Mouse (Mus musculus): ENCODE results near the gene Lypd6b. TPM values are rescaled to one million over a fixed set of nuclear protein-coding genes. Genes with fewer than 3 reads are reported as not detected.

The Lypd6b gene
- polyA plus RNA-seq, 1 experiment: 6.0 TPM

- TF ChIP-seq POLR2A (IDR thresholded peaks at IDR 0.05; ENCODE audit: insufficient read depth, low read length) (no peak), CTCF (IDR thresholded peaks at IDR 0.05; ENCODE audit: low read depth, low read length) (no peak), EP300 (IDR thresholded peaks at IDR 0.05; ENCODE audit: insufficient read depth, low read depth, low read length) (no peak)
- no peaks in the 10 kb centered on the region for H3K27me3 ChIP-seq (ENCODE audit: control insufficient read depth, insufficient read depth, low read length, poor library complexity, severe bottlenecking)
- H3K9ac ChIP-seq (ENCODE audit: low read depth, poor library complexity, severe bottlenecking): no peak overlapping the region
- H3K9me3 ChIP-seq (replicated peaks; ENCODE audit: control insufficient read depth, insufficient read depth, low read length, poor library complexity, severe bottlenecking): no peaks in the 10 kb centered on the region
- peaks cover 4% of the 10 kb centered on the region for H3K4me1 ChIP-seq (ENCODE audit: control insufficient read depth, insufficient read depth, low read length)
- no peak overlapping the region for H3K27ac ChIP-seq (ENCODE audit: insufficient read depth, low read length)
- no peaks in the 10 kb centered on the region for H3K36me3 ChIP-seq (ENCODE audit: control insufficient read depth, insufficient read depth, low read length, poor library complexity, severe bottlenecking)
- no peak overlapping the region for H3K4me3 ChIP-seq (ENCODE audit: low read depth, low read length)
These were observed 29.1 kb downstream of the Lypd6b start for GRCm38 (mm10) chr2:49816549-49816948.

DNA sequence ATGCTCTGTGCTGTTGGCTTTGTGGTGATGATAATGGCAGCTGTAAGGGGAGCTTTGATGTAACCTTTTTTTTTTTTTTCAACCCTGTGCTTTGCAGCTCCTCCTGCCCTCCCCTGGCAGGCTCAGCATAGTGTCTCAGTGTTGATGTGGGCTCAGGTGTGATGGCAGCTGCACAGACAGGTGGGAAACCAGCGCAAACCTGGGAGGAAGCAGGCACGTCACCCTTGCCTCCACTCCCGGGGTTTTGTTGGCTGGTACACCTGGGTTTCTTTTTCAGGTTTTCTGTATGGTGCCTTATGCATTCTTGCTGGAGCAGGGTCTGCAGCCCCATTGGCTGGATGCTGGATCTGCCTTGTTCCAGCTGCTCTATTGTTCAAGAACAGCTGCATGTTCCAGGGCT, 29.7 kb downstream of the Lypd6b start:
- TF ChIP-seq POLR2A (IDR thresholded peaks at IDR 0.05; ENCODE audit: insufficient read depth, low read length) (no peak), EP300 (IDR thresholded peaks at IDR 0.05; ENCODE audit: insufficient read depth, low read depth, low read length) (no peak), CTCF (IDR thresholded peaks at IDR 0.05; ENCODE audit: low read depth, low read length) (no peak)
- no peaks in the 10 kb centered on the region for H3K27me3 ChIP-seq (ENCODE audit: control insufficient read depth, insufficient read depth, low read length, poor library complexity, severe bottlenecking)
- H3K9me3 ChIP-seq (replicated peaks; ENCODE audit: control insufficient read depth, insufficient read depth, low read length, poor library complexity, severe bottlenecking): no peaks in the 10 kb centered on the region
- H3K4me3 ChIP-seq (ENCODE audit: low read depth, low read length): no peak overlapping the region
- H3K27ac ChIP-seq (ENCODE audit: insufficient read depth, low read length): no peak overlapping the region
- H3K9ac ChIP-seq (ENCODE audit: low read depth, poor library complexity, severe bottlenecking): no peak overlapping the region
- H3K4me1 ChIP-seq (ENCODE audit: control insufficient read depth, insufficient read depth, low read length): peaks cover 4% of the 10 kb centered on the region
- no peaks in the 10 kb centered on the region for H3K36me3 ChIP-seq (ENCODE audit: control insufficient read depth, insufficient read depth, low read length, poor library complexity, severe bottlenecking)

DNA sequence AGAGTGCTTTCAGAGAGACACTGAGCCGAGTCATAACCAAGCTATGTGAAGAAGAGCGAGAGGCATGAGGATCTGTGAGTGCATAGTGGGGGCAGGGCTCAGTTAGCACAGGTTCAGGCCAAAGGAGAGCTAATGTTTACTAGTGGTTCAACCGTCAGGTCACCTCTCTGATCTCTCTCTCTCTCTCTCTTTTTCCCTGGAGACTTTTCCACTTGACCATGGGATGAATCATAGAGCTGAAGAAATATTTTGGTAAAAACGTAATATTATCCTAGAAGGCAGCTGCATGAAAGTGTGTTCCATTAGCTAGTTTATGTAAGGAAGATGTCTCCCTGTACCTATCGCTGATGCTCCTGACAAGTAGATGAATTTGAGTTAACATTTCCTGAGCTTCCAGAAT, 30.6 kb downstream of the Lypd6b start:
- H3K27me3 ChIP-seq (ENCODE audit: control insufficient read depth, insufficient read depth, low read length, poor library complexity, severe bottlenecking): no peaks in the 10 kb centered on the region
- no peak for TF ChIP-seq EP300 (IDR thresholded peaks at IDR 0.05; ENCODE audit: insufficient read depth, low read depth, low read length)
- no peak for TF ChIP-seq POLR2A (IDR thresholded peaks at IDR 0.05; ENCODE audit: insufficient read depth, low read length)
- TF ChIP-seq CTCF (IDR thresholded peaks at IDR 0.05; ENCODE audit: low read depth, low read length): no peak
- peaks cover 1% of the 10 kb centered on the region for H3K4me1 ChIP-seq (ENCODE audit: control insufficient read depth, insufficient read depth, low read length)
- H3K36me3 ChIP-seq (ENCODE audit: control insufficient read depth, insufficient read depth, low read length, poor library complexity, severe bottlenecking): no peaks in the 10 kb centered on the region
- no peak overlapping the region for H3K27ac ChIP-seq (ENCODE audit: insufficient read depth, low read length)
- no peak overlapping the region for H3K4me3 ChIP-seq (ENCODE audit: low read depth, low read length)
- no peak overlapping the region for H3K9ac ChIP-seq (ENCODE audit: low read depth, poor library complexity, severe bottlenecking)
- H3K9me3 ChIP-seq (replicated peaks; ENCODE audit: control insufficient read depth, insufficient read depth, low read length, poor library complexity, severe bottlenecking): no peaks in the 10 kb centered on the region

GRCm38 (mm10) chr2:49822312-49822711, 34.8 kb downstream of the Lypd6b start:
- H3K27me3 ChIP-seq (ENCODE audit: control insufficient read depth, insufficient read depth, low read length, poor library complexity, severe bottlenecking): no peaks in the 10 kb centered on the region
- H3K27ac ChIP-seq (ENCODE audit: insufficient read depth, low read length): no peak overlapping the region
- H3K9me3 ChIP-seq (replicated peaks; ENCODE audit: control insufficient read depth, insufficient read depth, low read length, poor library complexity, severe bottlenecking): no peaks in the 10 kb centered on the region
- no peak overlapping the region for H3K4me3 ChIP-seq (ENCODE audit: low read depth, low read length)
- H3K4me1 ChIP-seq (ENCODE audit: control insufficient read depth, insufficient read depth, low read length): no peaks in the 10 kb centered on the region
- no peak for TF ChIP-seq POLR2A (IDR thresholded peaks at IDR 0.05; ENCODE audit: insufficient read depth, low read length)
- TF ChIP-seq CTCF (IDR thresholded peaks at IDR 0.05; ENCODE audit: low read depth, low read length): no peak
- TF ChIP-seq EP300 (IDR thresholded peaks at IDR 0.05; ENCODE audit: insufficient read depth, low read depth, low read length): no peak
- H3K36me3 ChIP-seq (ENCODE audit: control insufficient read depth, insufficient read depth, low read length, poor library complexity, severe bottlenecking): no peaks in the 10 kb centered on the region
- H3K9ac ChIP-seq (ENCODE audit: low read depth, poor library complexity, severe bottlenecking): no peak overlapping the region

DNA sequence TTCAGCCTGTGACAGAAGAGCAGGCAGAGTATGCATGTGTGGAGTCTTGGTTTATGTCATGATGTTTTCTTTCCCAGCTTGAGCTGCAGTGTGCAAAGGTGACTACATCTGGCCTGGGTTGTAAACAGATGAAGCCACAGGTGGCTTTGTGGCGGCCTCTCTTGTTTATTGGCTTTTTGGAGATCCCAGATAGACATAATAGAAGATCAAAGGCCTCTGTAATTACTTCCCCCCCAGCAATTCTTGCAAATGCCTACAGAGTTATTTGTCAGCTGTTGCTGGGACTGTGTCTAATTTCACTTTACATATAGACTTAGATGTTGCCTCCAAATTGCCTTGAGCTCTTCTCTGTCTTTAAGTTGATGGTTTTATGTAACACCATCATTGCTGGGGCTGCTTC, 38.1 kb downstream of the Lypd6b start:
- Histone ChIP-seq H3K9me3 (replicated peaks; ENCODE audit: control insufficient read depth, insufficient read depth, low read length, poor library complexity, severe bottlenecking) (no peaks in the 10 kb centered on the region), H3K4me3 (ENCODE audit: low read depth, low read length) (no peak overlapping the region), H3K27ac (ENCODE audit: insufficient read depth, low read length) (no peak overlapping the region), H3K27me3 (ENCODE audit: control insufficient read depth, insufficient read depth, low read length, poor library complexity, severe bottlenecking) (no peaks in the 10 kb centered on the region), H3K36me3 (ENCODE audit: control insufficient read depth, insufficient read depth, low read length, poor library complexity, severe bottlenecking) (no peaks in the 10 kb centered on the region), H3K9ac (ENCODE audit: low read depth, poor library complexity, severe bottlenecking) (no peak overlapping the region), H3K4me1 (ENCODE audit: control insufficient read depth, insufficient read depth, low read length) (no peaks in the 10 kb centered on the region)
- no peak for TF ChIP-seq POLR2A (IDR thresholded peaks at IDR 0.05; ENCODE audit: insufficient read depth, low read length)
- TF ChIP-seq CTCF (IDR thresholded peaks at IDR 0.05; ENCODE audit: low read depth, low read length): no peak
- TF ChIP-seq EP300 (IDR thresholded peaks at IDR 0.05; ENCODE audit: insufficient read depth, low read depth, low read length): no peak

GRCm38 (mm10) chr2:49827756-49828155, 40.3 kb downstream of the Lypd6b start:
- Histone ChIP-seq H3K9me3 (replicated peaks; ENCODE audit: control insufficient read depth, insufficient read depth, low read length, poor library complexity, severe bottlenecking) (no peaks in the 10 kb centered on the region), H3K27me3 (ENCODE audit: control insufficient read depth, insufficient read depth, low read length, poor library complexity, severe bottlenecking) (no peaks in the 10 kb centered on the region), H3K27ac (ENCODE audit: insufficient read depth, low read length) (no peak overlapping the region), H3K9ac (ENCODE audit: low read depth, poor library complexity, severe bottlenecking) (no peak overlapping the region), H3K4me1 (ENCODE audit: control insufficient read depth, insufficient read depth, low read length) (no peaks in the 10 kb centered on the region), H3K4me3 (ENCODE audit: low read depth, low read length) (no peak overlapping the region), H3K36me3 (ENCODE audit: control insufficient read depth, insufficient read depth, low read length, poor library complexity, severe bottlenecking) (no peaks in the 10 kb centered on the region)
- TF ChIP-seq CTCF (IDR thresholded peaks at IDR 0.05; ENCODE audit: low read depth, low read length) (no peak), POLR2A (IDR thresholded peaks at IDR 0.05; ENCODE audit: insufficient read depth, low read length) (no peak), EP300 (IDR thresholded peaks at IDR 0.05; ENCODE audit: insufficient read depth, low read depth, low read length) (no peak)

All from ES-Bruce4 (cell line).